Mouse (Mus musculus) ovary, adult 18-20 months (tissue): ENCODE data around the gene Des.

Experiments used
- DNase-seq: peaks from one replicate; pipeline ENCODE4 v3.0.0; 2022; ENCODE audit warnings: low spot score, mixed read lengths

Des gene

GRCm38 (mm10) chr1:75360112-75361031 lies at the start of gene Des:
TSS of gene Des (plus strand) at chr1:75360329.
- DNase-seq: no peak

DNA sequence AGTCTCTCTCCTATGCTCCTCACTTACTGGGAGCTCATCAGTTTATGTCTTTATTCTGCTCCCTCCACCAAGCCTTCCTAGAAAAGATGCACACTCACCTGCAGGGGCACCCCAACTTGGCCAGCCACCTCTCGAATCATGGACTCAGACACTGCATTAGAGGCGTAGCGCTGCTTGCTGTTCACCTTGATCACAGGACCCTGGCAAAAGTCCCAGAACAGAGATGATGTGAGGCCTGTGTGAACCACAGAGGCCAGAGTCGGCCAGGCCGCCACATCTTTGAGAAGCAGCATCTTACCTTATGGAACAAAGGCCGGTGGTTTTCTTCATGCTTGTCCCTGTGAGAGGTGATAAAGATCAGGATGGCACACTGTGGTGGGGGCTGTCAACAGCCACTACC lies 48.4 kb upstream of the Des start:
- no peak for DNase-seq

DNA sequence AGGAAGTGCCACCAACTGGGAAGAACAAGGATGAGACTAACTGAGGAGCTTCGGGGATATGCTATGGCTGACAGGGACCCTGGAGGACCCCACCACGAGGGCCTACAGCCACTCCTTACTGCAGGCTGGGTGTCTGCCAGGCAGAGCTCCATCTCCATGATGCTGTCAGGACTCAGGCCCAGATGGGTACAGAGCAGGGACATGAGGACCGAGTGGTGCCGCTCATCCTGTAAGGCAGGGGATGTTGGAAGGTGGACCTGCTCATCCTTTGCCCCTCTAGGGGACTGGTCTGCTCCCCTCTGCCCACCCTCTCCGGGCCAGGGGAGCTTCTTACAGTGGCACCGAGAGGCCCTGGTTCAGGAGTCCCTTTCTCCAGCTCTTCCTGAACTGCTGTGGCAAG lies 45.1 kb upstream of the Des start:
- no peak for DNase-seq

GRCm38 (mm10) chr1:75315456-75316365 lies 44.4 kb upstream of the Des start:
- DNase-seq: no peak

- peak; percentile 80 for DNase-seq
Observed at GRCm38 (mm10) chr1:75316861-75317240, 43.3 kb upstream of the Des start.

DNA sequence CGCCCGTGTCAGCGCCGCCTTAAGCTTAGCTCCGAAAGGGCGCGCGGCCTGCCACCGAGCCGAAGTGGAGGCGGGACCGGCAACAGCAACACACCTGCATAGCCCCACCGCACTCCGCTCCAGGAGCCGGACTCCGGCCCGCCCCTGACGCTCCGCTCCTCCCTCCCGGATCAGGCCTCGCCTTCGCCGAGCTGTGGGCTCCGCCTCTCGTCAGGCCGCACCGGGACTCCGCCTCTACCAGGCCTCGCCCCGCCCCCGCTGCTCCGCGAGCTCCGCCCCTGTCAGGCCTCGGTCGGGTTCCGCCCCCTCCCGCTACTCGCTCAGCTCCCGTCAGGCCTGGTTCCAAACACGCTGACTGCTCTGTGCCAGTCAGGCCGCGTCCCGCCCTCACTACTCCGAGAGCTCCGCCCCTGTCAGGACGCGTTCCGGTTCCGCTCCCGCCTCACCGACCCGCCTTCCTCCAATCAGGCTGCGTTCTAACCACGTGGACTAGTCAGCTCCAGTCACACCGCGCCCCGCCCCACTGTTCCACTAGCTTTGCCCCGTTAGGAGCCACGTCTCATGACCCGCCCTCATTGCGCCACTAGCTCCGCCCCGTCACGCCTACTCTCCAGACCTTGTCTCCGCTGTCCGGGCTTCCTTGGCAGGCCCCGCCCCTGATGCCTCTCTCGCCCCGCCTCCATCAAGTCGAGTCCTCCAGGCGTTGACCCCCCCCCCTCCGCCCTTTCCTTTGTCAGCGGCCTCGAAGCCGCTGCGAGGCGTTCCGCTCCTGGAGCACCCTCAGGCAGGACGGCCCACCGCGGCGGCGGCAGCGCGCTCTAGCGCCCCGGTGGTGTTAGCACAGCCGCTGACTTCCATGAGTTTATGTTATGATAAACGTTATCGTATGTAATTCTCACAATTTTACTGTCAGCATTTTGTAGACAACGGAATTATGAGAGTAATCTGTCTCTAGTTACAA lies 42.6 kb upstream of the Des start, which contains the start of gene Dnpep:
TSS of gene Dnpep (minus strand) at position 750 of the 961 bp plus-strand sequence.
- peak; percentile 100 for DNase-seq

GRCm38 (mm10) chr1:75318301-75318700 lies 41.8 kb upstream of the Des start:
- no peak for DNase-seq

- DNase-seq: no peak
Observed at GRCm38 (mm10) chr1:75318736-75319135, 41.4 kb upstream of the Des start.

DNA sequence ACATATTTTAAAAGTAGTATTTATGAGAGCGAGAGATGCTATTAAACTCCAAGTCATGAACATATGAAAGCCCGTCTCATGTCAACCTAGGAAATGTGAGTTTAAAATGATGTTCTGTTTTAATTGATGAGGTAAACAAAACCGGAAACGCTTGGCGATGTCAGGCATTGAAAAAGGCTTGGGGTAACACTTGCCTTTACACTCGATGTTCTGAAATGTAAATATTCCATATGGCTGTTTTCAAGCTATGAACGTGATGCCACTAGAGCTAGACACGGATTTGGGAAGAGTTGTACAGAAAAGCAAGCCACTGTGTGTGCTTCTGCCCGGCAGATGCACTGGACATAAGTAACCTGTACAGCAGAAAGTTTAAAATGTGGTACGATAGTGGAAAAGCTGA lies 41.0 kb upstream of the Des start:
- DNase-seq: no peak

DNA sequence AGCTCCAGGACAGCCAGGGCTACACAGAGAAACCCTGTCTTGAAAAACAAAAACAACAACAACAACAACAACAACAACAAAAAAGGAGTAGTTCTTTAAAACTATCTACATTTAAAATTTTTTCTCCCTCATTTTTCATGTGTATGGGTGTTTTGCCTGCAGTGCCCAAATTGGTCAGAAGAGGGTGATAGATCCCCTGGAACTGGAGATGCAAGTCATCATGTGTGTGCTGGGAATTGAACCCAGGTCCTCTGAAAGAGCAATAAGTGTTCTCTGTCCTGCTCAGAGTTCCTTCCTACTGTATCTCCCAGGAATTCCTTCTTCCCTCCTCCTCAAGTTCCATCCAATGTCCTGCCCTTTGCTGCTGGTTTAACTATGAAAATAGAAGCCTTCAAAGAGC lies 32.7 kb upstream of the Des start:
- DNase-seq: no peak

GRCm38 (mm10) chr1:75331271-75331670 lies 28.9 kb upstream of the Des start:
- no peak for DNase-seq

DNA sequence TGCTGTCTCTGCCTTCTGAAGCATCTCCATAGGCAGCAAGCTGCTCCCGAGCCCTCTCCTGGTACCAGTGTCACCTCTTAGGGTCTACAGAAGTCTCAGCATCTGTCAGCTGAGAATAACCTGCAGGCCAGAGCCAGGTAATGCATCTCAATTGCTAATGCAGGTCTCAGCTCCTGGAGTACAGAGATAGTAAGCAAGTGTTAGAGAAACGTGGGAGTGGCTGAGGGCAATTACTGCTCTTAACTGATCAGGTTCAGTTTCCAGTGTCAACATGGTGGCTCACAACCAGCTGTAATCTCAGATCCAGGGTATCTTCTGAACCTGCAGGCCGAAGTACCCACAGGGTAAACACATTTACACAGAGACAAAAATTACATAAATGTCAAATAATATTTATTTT lies 23.7 kb upstream of the Des start:
- no peak for DNase-seq

- DNase-seq: no peak
Observed at GRCm38 (mm10) chr1:75337097-75337496, 23.0 kb upstream of the Des start.

DNA sequence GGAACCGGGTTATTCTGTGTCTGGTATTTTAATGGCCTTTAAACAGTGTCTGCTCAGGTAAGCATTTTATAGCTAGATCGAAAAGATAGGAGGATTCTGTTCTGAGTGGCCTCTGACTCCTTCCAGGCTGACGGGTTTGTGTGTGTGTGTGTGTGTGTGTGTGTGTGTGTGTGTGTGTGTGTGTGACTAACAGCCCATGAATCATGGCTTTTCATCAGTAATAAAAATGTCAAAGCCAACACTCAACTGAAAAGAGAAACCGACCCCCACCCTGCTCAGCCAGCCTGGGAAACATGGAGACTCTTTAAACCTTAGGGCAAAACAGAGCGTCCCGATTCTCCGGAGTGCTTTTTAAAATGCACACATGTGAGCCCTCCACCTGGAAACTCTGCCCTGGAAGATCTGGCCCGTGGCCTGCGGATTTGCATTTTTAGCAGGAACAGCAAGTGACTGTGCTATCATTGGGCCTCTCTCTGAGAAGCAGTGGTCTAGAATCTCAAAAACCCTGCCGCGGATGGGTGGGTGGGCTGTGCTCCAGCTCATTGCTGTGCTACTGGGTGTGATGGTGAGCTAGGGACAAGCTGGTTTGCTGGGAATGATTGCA lies 21.9 kb upstream of the Des start:
- no peak for DNase-seq

DNA sequence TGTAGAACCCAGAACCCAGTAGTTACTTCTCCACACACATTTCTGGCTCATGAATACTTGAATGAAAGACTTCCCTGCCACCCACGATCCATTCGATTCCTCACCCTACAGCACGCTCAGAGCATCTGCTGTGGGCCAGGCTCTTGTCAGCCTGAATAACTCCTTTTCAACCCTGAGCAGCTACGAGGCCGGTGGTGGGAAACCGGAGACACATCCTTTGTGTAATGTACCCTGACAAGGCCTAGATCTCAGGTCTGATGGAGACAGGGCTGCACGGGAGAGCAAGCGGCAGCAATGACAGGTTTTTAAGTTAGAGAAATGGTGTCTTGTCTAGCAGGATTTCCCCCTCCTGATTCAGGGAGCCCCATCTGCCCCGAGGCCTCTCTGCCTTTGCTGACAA lies 20.8 kb upstream of the Des start:
- DNase-seq: no peak

GRCm38 (mm10) chr1:75340519-75340918 lies 19.6 kb upstream of the Des start:
- DNase-seq: no peak

DNA sequence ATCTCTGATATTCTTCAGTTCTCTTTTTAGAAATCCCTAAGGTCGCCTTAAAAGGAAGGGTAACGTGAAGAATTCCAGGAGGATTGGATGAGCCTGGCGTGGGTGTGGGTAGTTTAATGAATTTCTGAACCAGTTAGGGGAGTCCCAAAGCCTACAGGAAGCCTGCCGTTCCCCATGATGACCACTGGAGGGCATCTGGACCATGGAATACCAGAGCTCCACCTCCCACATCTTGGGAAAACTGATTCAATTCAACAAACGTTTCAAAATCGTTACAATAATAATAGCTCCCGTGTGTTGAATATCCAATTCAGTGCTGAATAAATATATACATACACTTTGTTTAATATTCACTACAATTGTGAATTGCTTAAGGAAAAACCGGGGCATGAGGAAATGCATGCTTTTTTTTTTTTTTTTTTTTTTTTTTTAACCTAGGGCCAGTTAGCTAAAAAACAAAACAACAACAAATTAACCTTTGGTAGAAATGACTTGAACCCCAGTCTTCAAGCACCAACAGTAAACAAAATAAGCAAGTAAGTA lies 17.2 kb upstream of the Des start:
- peak; percentile 33 for DNase-seq

DNA sequence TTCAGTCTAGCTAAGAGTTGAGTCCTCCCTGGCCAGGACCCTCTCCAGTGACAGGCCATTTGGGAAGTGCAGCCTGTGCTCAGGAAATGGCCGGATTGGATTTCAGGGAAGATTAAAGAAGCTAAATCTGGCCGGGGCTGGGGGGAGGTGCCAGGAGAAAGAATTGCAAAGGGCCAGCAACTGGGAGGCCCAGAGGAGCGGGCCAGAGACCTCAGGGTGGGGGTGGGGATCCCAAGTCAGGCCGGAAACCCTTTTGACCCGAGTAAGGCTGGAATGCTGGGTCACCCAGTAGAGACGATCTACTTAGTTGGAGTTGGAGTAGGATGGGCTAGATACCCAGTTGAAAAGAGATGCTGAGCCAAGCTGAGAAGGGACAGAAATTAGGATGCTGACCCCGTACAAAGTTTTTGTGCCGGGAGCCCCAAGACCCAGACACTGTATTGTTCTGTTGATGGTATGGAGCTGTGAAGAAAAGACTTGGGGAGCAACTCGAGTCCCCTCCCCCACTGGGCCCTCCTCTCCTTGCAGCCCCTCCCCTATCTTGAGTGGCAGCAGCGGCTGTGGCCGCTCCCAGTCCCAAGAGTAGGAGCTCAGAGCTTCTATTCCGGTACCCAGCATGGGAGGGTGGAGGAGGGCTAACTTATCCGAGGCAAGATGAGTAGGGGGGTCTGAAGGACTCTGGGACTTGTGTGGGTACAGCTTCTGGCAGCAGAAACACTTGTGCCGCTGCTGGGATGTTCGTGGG lies 15.7 kb upstream of the Des start:
- no peak for DNase-seq

DNA sequence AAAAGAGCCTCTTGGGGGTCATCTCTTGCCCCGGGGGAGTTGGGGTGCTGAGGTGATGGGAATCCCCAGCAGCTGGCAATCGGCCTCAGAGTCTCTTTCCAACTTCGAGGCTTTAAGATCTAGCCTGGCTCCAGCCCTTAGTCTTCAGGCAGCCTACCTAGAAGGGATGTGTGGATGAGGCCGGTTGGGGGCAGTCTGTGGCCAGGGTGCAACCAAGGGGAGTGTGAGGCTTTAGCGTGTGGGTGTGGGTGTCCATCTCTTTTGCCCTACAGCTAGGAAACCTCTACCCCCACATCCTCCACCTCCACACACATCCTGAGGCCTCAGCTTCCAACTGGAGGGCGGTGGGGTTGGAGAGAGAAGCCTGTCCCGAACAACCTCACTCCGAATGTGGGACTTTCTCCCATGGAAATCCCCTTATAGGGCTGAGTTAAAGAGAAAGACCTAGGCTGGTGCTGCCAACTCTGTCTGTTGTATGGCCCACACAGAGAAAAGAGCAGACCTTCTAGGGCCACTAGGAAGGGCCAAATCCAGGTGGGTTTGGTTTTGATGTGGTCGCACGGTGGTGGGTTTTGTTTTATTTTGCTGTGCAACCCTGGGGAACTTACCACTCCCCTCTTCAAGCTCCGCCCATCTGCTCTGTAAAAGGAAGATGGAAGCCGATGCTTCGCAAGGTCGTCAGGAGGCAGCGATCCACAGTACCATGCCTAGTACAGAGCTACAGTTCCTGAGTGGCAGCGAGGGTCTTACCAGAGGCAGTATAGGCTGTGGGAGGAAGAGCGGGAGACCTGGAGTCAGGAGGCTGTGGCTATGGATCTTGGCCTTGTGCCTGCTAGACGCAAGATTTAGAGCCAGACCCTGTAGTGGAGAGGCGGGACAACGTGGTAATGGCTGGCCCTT lies 14.8 kb upstream of the Des start:
- DNase-seq: no peak
